Mouse (Mus musculus): Measurements from ENCODE around the gene Cd86. TPM values are rescaled to one million over a fixed set of nuclear protein-coding genes. Genes with fewer than 3 reads are reported as not detected.

Gene Cd86
- polyA plus RNA-seq (2017; shearing (Covaris generic)): 64.6 TPM

DNA sequence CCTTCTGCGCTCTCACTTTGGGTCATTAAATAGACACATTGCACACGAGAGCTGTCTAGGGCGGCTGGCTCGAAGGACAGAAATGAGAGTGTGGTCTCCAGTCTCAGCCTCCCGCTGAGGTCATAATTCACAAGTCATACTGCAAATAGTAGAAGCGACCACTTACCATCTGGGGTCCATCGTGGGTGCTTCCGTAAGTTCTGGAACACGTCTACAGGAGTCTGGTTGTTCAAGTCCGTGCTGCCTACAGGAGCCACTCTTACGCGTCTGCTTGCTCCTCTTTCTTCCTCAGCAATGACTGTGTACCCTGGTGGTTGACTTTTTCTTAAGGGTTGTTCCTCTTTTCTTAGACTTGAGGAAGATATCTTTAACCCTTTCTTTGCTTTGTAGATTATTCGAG lies at the start of gene Cd86:
Gene Cd86, minus strand, starts transcription at position 300 of the 400 bp plus-strand sequence.

GRCm38 (mm10) chr16:36693818-36694413 lies 28.0 kb upstream of the Cd86 start, which contains the start of gene Ildr1:
Gene Ildr1 (plus strand): TSS chr16:36693978.

GRCm38 (mm10) chr16:36561386-36562338 lies 104.2 kb downstream of the Cd86 start, which contains the start of gene Casr:
Gene Casr (minus strand): TSS chr16:36562141.

Other genes starting within 250 kb of the Cd86 start
- 2.6 TPM for gene Stfa3, start 210.7 kb downstream of the Cd86 start, polyA plus RNA-seq (2017; shearing (Covaris generic))
- not detected for gene Casr, start 103.9 kb downstream of the Cd86 start, polyA plus RNA-seq (2017; shearing (Covaris generic))
- gene Ildr1, start 27.9 kb upstream of the Cd86 start, polyA plus RNA-seq (2017; shearing (Covaris generic)): 15.6 TPM
- 22.0 TPM for gene Slc15a2, start 118.9 kb upstream of the Cd86 start, polyA plus RNA-seq (2017; shearing (Covaris generic))
- gene Iqcb1, start 162.3 kb upstream of the Cd86 start, polyA plus RNA-seq (2017; shearing (Covaris generic)): 20.0 TPM
- 0.72 TPM for gene Eaf2, start 208.9 kb upstream of the Cd86 start, polyA plus RNA-seq (2017; shearing (Covaris generic))
- 53.8 TPM for gene Golgb1, start 209.1 kb upstream of the Cd86 start, polyA plus RNA-seq (2017; shearing (Covaris generic))

Data from inflammation-experienced regulatory T-cells, adult 16 weeks (primary cell).